Mouse (Mus musculus): ENCODE data around the gene Arhgef38.

The Arhgef38 gene

DNA sequence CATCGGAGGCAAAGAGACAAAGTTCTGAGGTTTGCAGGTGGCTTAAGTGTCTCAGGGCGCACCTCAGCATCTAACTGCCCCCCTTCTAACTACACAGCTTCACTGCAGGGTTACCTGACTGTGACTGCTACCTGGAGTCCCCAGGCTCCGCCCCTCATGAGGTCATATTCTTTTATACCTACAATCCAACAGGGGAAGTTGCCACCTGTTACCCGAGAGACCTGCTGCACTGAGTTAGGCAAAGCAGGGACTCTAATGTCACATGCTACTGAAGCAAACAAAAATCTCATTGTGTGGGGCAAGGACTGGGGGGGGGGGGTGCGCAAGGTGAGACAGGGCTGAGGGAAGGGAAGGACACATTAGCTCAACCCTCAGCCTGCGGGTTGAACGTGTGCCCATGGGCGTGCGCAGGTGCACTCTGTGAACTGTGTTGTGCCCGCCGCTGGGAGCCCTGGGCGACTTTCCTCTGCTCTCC, at the start of gene Arhgef38:
Arhgef38 (minus strand) TSS at position 129 of the 475 bp plus-strand sequence.
- DNase-seq (ENCODE audit: low read depth, low spot score) = no peak

DNA sequence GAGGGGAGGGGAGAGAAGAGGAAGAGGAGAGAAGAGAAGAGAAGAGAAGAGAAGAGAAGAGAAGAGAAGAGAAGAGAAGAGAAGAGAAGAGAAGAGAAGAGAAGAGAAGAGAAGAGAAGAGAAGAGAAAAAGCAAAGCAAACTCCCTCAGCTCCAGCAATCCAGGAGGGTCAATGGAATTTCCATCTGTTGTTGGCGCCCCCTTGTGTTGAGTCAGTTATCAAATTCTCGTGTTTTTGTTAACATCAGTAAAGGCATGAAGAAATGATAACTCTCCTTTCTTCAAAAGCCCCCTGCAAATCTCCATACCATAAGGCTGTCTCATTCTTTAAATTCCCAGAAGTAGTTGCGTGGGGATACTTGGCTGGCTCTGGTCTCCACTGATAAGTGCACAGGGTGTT, 37.1 kb upstream of the Arhgef38 start:
- DNase-seq (ENCODE audit: low read depth, low spot score) = peak; percentile 56

More for the DNA sequence above, at the start of gene Arhgef38:
- Histone ChIP-seq H3K36me3 (ENCODE audit: control insufficient read depth, insufficient read depth, low read length, poor library complexity, severe bottlenecking) (no peaks in the 10 kb centered on the region), H3K27me3 (ENCODE audit: control insufficient read depth, insufficient read depth, low read length, poor library complexity, severe bottlenecking) (no peaks in the 10 kb centered on the region)

DNA sequence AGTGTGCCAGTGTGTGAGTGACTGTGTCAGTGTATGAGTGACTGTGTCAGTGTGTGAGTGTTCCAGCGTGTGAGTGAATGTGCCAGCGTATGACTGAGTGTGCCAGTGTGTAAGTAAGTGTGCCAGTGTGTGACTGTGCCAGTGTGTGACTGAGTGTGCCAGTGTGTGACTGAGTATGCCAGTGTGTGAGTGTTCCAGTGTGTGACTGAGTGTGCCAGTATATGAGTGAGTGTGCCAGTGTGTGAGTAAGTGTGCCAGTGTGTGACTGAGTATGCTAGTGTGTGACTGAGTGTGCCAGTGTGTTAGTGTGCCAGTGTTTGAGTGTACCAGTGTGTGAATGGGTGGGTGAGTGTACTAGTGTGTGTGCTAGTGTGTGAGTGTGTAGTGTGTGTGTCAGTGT, 24.1 kb upstream of the Arhgef38 start:
- no peak for DNase-seq (ENCODE audit: low read depth, low spot score)
- Histone ChIP-seq H3K27me3 (ENCODE audit: control insufficient read depth, insufficient read depth, low read length, poor library complexity, severe bottlenecking) (no peaks in the 10 kb centered on the region), H3K36me3 (ENCODE audit: control insufficient read depth, insufficient read depth, low read length, poor library complexity, severe bottlenecking) (no peaks in the 10 kb centered on the region)

More for the DNA sequence above, 37.1 kb upstream of the Arhgef38 start:
- H3K36me3 ChIP-seq (ENCODE audit: control insufficient read depth, insufficient read depth, low read length, poor library complexity, severe bottlenecking) = no peaks in the 10 kb centered on the region
- no peaks in the 10 kb centered on the region for H3K27me3 ChIP-seq (ENCODE audit: control insufficient read depth, insufficient read depth, low read length, poor library complexity, severe bottlenecking)

DNA sequence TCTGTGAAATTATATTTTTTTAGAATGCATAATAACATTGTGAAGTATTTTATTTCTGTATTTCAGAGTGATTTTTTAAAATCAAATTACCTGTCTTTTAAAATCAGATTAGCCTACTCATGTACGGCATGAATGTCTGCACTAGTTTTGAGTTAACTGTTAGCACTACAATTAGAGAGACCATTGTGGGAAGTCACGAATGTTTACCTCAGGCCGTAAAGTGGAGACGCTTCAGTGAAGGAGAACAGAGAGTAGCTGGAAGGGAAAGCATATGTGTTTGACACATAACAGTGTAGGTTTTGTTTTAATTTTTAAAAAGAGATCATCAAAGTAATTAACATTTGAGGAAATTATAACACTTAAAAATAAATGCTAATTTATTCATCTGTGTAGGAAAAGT, 21.1 kb upstream of the Arhgef38 start:
- H3K27me3 ChIP-seq (ENCODE audit: control insufficient read depth, insufficient read depth, low read length, poor library complexity, severe bottlenecking) = no peaks in the 10 kb centered on the region
- DNase-seq (ENCODE audit: low read depth, low spot score) = no peak
- no peaks in the 10 kb centered on the region for H3K36me3 ChIP-seq (ENCODE audit: control insufficient read depth, insufficient read depth, low read length, poor library complexity, severe bottlenecking)

DNA sequence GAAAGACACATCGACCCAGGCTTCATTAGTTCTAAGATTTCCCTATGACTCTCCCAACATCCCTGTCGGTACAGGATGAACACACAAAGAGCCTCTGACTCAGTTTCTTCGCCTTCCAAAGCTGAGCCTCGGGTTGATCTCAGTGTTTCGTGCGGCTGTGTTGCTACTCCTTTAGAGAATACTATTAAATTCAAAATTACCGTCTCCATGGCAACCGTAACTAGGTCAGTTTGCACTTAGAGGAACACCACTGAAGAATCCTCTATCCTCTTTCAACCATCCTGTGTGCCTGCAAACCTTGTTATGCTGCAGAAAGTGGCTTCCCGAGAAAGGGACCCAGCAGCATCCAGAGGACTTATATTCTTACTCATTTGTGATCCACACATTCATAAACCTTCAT, 9.3 kb upstream of the Arhgef38 start:
- Histone ChIP-seq H3K27me3 (ENCODE audit: control insufficient read depth, insufficient read depth, low read length, poor library complexity, severe bottlenecking) (no peaks in the 10 kb centered on the region), H3K36me3 (ENCODE audit: control insufficient read depth, insufficient read depth, low read length, poor library complexity, severe bottlenecking) (no peaks in the 10 kb centered on the region)
- DNase-seq (ENCODE audit: low read depth, low spot score) = no peak

DNA sequence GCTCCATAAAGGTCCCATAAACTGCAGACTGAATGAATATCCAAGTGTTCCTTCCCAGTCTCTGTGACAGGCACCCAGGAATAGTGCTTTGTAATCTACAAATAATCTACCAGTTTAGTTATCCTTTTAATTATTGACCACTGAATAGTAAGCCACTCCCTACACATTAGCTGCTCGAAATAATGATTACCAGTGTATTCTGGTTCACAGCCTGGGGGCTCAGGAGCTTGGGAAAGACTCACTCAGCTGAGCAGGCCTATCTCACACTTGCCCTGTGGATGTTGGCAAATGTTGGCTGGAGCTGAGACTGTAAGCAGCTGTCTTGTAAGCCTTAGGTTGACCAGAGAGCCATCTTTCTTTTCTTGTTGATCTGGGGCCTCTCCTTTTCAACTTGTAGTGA, 7.2 kb upstream of the Arhgef38 start:
- Histone ChIP-seq H3K36me3 (ENCODE audit: control insufficient read depth, insufficient read depth, low read length, poor library complexity, severe bottlenecking) (no peaks in the 10 kb centered on the region), H3K27me3 (ENCODE audit: control insufficient read depth, insufficient read depth, low read length, poor library complexity, severe bottlenecking) (no peaks in the 10 kb centered on the region)
- DNase-seq (ENCODE audit: low read depth, low spot score) = no peak

DNA sequence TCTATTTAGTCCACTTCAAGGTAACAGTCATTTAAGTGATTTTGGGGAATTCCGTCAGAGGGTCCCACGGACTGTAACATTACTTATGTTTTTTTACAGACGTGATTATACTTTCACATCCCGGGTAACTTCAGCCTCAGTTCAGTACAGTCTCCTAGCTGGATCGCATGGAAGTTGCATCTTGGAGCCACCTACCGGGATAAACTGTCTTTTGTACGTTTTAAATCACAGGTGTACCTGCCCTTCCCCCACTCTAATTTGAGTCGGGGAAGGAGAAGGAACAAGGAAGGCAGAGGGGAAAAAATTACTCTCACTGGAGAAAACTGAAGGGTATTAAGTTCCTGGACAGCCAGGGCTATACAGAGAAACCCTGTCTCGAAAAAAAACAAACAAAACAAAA, 756 bp downstream of the Arhgef38 start:
- DNase-seq (ENCODE audit: low read depth, low spot score) = no peak
- Histone ChIP-seq H3K36me3 (ENCODE audit: control insufficient read depth, insufficient read depth, low read length, poor library complexity, severe bottlenecking) (no peaks in the 10 kb centered on the region), H3K27me3 (ENCODE audit: control insufficient read depth, insufficient read depth, low read length, poor library complexity, severe bottlenecking) (no peaks in the 10 kb centered on the region)

DNA sequence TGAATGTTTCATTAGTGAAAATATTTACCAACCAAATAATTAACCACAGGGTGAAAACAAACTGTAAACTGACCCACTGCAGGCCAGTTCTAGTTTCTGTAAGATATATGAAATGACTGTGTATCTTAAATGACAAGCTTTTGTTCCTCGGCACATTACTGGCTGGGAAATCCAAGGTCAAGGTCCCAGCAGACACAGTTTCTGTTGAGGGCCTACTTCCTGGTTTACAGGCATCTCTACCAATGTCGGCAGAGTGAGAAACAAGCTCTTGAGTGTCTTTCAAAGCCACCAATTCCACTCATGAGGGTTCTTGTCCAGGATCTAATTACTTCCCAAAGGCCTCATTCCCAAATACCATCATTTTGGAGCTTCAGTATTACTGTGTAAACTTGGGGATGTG, 4.3 kb downstream of the Arhgef38 start:
- DNase-seq (ENCODE audit: low read depth, low spot score) = no peak
- H3K27me3 ChIP-seq (ENCODE audit: control insufficient read depth, insufficient read depth, low read length, poor library complexity, severe bottlenecking) = no peaks in the 10 kb centered on the region
- no peaks in the 10 kb centered on the region for H3K36me3 ChIP-seq (ENCODE audit: control insufficient read depth, insufficient read depth, low read length, poor library complexity, severe bottlenecking)

DNA sequence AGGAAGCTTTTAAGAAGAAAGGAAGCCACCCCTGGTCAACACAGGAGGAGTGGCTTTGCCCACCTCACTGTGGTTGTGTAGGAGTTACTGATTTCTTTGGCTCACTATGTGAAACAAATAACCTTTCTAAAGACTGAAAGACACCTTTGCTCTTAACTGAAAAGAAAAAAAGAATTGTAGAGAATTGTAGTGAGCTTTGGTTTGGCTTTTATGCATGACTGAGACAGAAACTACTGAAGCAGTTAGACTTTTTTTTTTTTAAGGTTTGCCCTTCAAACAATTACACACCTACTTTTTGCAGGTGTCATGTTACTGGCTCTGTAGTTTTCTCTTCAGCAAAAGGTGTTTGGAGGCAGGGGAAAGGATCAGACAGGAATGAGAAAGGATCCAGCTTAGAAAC, 5.2 kb downstream of the Arhgef38 start:
- H3K36me3 ChIP-seq (ENCODE audit: control insufficient read depth, insufficient read depth, low read length, poor library complexity, severe bottlenecking) = no peaks in the 10 kb centered on the region
- no peak for DNase-seq (ENCODE audit: low read depth, low spot score)
- H3K27me3 ChIP-seq (ENCODE audit: control insufficient read depth, insufficient read depth, low read length, poor library complexity, severe bottlenecking) = no peaks in the 10 kb centered on the region

DNA sequence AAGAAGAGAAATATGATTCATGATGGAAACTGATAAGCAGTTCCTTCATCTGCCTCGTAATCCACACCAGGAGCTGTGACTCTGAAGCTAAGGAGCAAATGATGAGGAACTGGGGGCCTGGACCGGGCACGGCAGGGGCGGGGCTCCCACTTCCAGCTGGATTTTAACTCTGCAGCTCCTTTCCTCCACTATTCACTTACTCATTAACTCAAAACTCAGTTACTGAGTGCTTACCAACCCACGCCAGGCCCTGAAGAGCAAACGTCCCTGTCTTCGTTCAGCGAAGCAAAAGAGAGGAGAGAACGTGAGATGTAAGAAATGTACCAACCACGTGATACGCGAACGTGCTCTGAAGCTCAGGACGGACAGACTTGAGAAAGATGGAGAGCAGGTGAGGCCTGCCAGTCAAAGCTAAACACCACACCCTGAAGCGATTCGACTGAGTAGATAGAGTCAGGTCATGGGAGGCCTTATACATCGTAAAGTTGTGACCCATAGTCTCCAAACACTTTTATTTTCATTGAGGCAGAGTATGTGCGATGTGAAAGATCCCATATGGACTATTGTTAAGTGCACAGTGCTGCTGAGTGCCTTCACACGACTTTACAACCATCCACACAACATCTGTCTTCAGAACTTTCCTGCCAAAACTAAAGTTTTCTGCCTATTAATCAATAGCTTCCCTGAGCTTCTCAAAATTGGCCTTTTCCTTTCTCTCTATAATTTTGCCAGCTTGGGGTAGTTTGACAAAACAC, 7.3 kb downstream of the Arhgef38 start:
- Histone ChIP-seq H3K36me3 (ENCODE audit: control insufficient read depth, insufficient read depth, low read length, poor library complexity, severe bottlenecking) (no peaks in the 10 kb centered on the region), H3K27me3 (ENCODE audit: control insufficient read depth, insufficient read depth, low read length, poor library complexity, severe bottlenecking) (no peaks in the 10 kb centered on the region)
- no peak for DNase-seq (ENCODE audit: low read depth, low spot score)

DNA sequence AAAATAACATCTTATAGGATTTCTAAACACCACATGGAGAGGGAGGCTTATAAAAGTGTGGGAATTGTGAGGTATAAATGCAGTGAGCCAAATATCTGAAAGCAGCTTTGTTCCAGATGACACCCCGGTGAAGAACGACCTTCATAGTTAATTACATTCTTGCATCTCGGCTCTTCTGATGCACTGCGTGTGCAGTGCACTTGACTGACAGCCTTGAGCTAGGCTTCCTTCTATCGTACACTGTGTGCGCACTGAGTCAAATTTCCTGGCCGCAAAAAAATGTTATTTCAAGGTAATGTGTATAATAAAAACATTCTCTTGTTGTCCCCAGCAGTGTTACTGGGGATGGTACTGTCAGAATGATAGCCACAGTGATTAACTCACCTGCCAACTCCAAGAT, 16.2 kb downstream of the Arhgef38 start:
- no peaks in the 10 kb centered on the region for H3K27me3 ChIP-seq (ENCODE audit: control insufficient read depth, insufficient read depth, low read length, poor library complexity, severe bottlenecking)
- no peaks in the 10 kb centered on the region for H3K36me3 ChIP-seq (ENCODE audit: control insufficient read depth, insufficient read depth, low read length, poor library complexity, severe bottlenecking)
- no peak for DNase-seq (ENCODE audit: low read depth, low spot score)

DNA sequence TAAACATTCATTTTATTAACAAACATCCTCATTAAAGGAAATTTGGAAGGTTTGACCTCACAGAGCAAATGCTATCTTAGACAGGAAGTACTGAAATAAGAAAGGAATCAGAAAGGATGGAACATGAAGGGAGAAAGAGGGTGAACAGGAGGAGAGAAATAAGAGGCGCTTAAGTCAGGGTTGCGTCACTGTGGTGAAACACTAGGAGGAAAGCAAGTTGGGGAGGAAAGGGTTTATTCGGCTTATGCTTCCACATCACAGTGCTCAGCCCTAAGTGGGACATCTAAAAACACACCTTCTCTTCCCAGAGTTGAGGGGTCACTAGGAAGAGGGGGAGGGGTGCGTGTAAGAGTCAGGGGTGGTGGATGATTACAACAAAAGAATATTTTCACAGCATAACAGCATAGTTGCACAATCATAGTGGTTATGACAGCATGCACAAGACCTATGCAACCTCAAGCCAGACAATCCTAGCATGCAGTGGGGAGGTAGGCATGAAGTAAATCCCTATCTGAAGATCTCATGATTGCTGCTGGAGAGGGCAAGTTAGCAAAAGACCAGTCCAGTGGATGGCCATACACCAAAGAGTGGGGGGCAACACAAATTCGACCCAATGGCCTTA, 19.4 kb downstream of the Arhgef38 start:
- no peaks in the 10 kb centered on the region for H3K36me3 ChIP-seq (ENCODE audit: control insufficient read depth, insufficient read depth, low read length, poor library complexity, severe bottlenecking)
- no peaks in the 10 kb centered on the region for H3K27me3 ChIP-seq (ENCODE audit: control insufficient read depth, insufficient read depth, low read length, poor library complexity, severe bottlenecking)
- DNase-seq (ENCODE audit: low read depth, low spot score) = no peak

DNA sequence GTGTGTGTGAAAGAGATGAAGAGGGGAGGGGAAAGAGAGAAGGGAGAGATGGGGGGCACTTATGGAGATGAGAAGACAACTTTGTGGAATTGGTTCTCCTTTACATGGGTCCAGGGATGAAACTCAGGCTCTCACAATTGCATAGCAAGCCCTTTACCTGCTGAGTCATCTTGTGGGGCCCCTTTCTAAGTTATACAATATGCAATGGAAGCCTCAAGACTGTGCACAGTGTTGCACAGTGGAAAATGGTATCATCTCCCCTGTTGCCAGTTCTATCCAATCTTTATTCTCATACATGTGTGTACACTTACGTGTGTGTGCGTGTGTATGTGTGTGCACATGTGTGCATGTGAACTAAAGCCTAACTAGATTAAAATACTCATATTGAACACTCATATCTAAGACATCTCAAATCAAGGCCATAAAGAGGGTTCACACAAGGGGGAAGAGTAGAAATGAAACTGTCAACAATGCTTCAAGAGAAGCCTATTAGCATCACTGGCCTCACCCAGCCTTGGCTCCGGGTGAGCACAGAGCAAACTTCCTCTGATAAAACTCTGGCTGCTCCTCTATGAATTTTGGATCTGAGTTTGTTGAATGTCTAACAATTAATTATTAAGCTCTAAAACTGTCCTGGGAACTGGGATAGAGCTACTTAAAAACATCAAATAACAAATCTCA, 21.2 kb downstream of the Arhgef38 start:
- Histone ChIP-seq H3K27me3 (ENCODE audit: control insufficient read depth, insufficient read depth, low read length, poor library complexity, severe bottlenecking) (no peaks in the 10 kb centered on the region), H3K36me3 (ENCODE audit: control insufficient read depth, insufficient read depth, low read length, poor library complexity, severe bottlenecking) (no peaks in the 10 kb centered on the region)
- DNase-seq (ENCODE audit: low read depth, low spot score) = no peak

DNA sequence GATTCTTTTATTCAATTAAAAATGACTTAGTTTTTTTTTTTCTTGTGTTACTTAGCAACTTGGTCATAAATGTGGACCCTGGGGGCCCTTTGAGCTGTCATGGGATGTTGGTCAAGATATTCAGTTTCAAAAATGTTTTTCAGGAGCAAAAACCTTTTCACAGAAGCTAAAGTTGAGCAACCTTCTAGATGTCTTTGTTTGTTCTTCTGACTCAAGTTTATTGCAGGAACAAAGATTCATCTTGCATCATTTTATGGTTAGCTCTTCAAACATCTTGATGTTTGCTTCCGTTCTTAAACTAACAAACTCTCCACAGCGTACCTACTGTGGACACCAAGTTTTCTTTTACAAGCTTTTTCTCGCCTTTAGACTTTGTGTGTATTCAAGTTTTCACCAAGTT, 23.4 kb downstream of the Arhgef38 start:
- DNase-seq (ENCODE audit: low read depth, low spot score) = no peak
- H3K27me3 ChIP-seq (ENCODE audit: control insufficient read depth, insufficient read depth, low read length, poor library complexity, severe bottlenecking) = no peaks in the 10 kb centered on the region
- H3K36me3 ChIP-seq (ENCODE audit: control insufficient read depth, insufficient read depth, low read length, poor library complexity, severe bottlenecking) = no peaks in the 10 kb centered on the region

DNA sequence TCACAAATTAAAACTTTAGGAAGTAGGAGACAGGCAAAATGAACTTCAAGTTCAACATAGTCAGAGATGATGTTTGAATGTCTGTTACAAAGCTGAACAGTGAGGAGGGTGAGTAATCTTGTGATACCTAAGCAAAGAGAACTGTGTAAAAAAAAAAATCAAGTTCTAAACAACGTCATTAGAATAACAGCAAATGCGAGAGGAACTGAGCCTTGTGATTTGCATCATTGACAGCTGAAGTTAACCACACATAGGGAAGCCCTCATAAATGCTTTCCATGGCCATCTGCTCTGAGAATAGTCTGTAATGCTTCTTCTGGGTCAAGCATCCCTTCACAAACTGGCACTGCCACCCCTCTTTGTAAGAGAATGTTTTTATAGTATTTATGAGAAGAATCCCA, 31.0 kb downstream of the Arhgef38 start:
- H3K27me3 ChIP-seq (ENCODE audit: control insufficient read depth, insufficient read depth, low read length, poor library complexity, severe bottlenecking) = no peaks in the 10 kb centered on the region
- DNase-seq (ENCODE audit: low read depth, low spot score) = no peak
- no peaks in the 10 kb centered on the region for H3K36me3 ChIP-seq (ENCODE audit: control insufficient read depth, insufficient read depth, low read length, poor library complexity, severe bottlenecking)
